Mouse (Mus musculus): Measurements from ENCODE around the gene Cyth3.

Gene Cyth3

GRCm38 (mm10) chr5:143615353-143615752, 6.9 kb upstream of the Cyth3 start:
- DNase-seq (ENCODE audit: low read depth, low spot score): no peak

GRCm38 (mm10) chr5:143616116-143616515, 6.1 kb upstream of the Cyth3 start:
- no peak for DNase-seq (ENCODE audit: low read depth, low spot score)

- DNase-seq (ENCODE audit: low read depth, low spot score): no peak
Observed at GRCm38 (mm10) chr5:143616657-143617329, 5.5 kb upstream of the Cyth3 start.

GRCm38 (mm10) chr5:143617487-143618209, 4.6 kb upstream of the Cyth3 start:
- no peak for DNase-seq (ENCODE audit: low read depth, low spot score)

GRCm38 (mm10) chr5:143618585-143618984, 3.7 kb upstream of the Cyth3 start:
- no peak for DNase-seq (ENCODE audit: low read depth, low spot score)

GRCm38 (mm10) chr5:143620196-143620595, 2.1 kb upstream of the Cyth3 start:
- no peak for DNase-seq (ENCODE audit: low read depth, low spot score)

DNA sequence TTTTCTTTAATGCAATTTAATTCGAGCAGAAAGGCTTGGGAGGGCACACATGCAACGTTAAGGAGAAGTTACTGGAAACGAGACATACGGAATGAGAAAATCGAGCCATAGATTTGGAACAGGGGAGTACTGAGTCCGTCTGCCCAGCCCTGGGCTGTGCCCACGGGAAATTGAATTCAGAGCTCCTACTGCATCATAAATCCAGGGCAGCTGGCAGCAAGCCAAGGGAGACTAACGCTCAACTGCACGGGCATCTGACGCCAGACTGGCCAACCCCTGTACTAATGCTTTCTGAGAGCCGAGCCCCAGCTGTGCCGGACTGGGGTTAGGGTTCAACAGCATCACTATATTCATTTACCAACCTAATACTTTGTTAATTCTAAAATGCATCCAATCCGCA, 1.3 kb upstream of the Cyth3 start:
- DNase-seq (ENCODE audit: low read depth, low spot score): no peak

DNA sequence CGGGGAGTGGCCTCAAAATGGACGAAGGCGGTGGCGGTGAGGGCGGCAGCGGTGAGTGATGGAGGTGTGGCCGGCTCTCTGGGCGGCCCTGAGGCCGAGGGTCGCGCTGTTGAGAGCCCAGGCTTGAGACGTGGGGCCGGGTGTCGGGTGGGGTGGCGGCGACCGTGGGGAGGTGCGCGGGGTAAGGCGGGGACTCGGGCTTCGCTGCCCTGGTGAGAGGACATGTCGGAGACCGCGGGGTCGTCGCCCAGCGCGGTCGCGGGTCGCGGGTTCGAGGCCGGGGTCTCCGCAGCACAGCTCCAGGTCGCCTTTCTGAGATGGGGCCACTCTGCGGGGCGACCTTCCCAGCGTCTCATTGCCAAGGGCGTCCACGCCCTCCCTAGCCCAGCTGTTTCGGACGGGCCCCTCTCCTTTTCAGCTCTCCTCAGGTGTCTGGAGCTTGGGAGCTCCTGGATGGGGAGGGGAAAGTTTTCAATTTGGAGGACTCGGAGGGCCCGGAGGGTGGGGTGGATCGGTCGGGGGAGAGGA, 440 bp downstream of the Cyth3 start:
- DNase-seq (ENCODE audit: low read depth, low spot score): no peak

DNA sequence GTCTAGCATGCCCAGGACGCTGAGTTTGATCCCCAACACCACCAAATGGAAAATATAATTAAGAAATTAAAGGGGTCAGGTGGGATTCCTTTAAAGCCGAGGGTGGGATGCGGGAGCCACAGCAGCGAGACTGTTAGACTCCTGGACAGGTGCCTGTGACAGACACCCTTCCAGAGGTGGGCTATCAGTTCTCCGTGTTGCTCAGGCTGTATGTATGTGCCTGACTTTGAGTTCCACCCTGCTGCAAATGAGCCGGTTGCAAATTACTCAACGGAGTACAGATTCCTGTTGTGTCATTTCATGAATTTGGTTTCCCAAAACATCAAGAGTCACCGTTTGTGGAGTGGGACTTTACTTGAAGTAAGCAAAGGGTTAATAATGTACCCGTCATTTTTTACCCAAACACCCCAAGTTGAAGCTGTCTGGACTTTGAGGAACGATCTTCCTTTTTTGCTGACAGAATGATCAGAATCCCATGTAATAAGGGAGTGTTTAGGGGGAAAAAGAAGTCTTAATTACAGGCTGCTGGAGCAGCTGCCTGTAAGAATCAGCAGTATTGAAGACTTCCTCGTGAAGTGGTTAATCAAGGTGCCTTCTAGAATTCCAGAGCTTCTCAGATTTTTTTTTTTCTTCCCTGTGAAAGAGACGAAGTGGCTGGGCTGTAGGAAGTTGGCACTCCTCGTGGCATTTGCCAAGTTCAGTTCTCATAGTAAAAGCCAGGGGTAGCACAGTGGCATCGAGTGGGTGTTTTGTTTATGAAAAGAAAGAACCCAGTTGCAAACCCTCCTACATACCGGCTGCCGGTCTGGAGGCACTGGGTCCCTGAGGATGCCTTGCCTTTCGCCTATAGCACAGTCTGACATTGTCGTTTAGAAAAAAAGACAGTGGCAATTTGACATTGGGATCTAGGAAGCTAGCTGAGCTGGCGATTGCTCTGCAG, 1.4 kb downstream of the Cyth3 start:
- DNase-seq (ENCODE audit: low read depth, low spot score): no peak

DNA sequence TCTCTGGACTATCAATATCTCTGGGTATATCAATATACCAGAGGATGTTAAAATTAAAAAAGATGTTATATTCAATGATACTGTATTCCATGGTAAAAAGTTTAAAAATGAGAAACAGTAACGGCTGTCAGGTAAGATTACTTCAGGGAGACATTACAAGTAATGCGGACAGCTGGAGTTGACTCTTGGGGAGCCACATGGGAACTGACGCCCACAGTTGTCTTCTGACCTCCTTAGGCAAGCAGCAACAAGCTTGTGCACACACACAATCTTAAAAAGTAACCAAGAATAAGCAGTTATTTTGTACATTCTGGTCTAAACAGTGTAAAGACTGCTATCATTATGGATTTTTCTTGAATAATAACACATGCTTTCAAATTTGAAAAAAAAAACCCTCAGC, 2.2 kb downstream of the Cyth3 start:
- DNase-seq (ENCODE audit: low read depth, low spot score): no peak

- peak; percentile 68 for DNase-seq (ENCODE audit: low read depth, low spot score)
Observed at GRCm38 (mm10) chr5:143625497-143625896, 3.2 kb downstream of the Cyth3 start.

DNA sequence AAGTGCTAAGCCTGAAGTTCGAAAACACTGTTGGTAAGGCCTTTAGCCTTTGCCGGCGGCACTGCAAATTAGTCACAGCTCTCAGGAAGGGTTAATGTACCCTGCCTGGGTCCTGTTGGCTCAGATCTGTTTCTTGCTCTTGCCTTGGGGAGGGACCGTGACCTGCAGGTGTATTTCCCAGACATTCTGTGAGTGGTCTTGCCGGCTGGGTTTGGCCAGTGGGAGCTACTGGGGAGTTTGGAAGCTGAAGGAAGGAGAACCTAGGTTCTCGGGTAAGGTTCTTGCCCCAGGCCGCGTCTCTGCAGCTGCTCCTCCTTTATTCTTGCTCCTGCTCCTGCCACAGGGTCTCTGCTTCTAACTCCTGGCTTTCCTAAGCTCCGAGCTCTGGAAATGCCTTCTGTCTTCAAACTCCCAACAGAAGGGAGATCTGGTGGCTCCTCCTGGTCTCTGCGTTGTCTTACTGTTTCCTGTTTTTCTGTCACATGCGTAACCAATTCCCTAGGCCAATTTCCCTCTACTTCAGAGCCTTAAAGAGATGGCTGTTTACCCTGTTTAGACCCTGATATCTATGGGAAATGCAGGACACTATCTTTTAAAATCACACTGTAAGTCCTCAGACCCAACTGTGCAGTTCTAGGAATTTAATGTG, 3.8 kb downstream of the Cyth3 start:
- no peak for DNase-seq (ENCODE audit: low read depth, low spot score)

- DNase-seq (ENCODE audit: low read depth, low spot score): no peak
Observed at GRCm38 (mm10) chr5:143627507-143627906, 5.3 kb downstream of the Cyth3 start.

DNA sequence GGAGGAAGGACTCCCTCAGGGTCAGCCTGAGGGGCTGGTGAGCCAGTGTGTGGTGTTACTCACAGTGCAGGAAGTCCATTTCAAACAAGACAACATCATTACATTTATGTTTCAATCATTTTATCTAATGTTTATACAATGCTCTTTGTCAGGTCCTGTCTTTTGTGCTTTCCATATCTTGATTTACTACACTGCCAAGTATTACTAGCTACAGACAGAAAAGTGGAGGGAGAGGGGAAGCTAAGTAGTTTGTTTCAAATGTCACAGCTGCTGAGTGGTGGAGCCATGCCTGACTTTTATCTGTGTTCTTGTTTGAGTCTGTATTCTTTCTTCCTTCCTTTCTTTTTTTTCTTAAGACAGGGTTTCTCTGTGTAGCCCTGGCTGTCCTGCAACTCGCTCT, 5.7 kb downstream of the Cyth3 start:
- no peak for DNase-seq (ENCODE audit: low read depth, low spot score)

- no peak for DNase-seq (ENCODE audit: low read depth, low spot score)
Observed at GRCm38 (mm10) chr5:143629686-143630085, 7.4 kb downstream of the Cyth3 start.

DNA sequence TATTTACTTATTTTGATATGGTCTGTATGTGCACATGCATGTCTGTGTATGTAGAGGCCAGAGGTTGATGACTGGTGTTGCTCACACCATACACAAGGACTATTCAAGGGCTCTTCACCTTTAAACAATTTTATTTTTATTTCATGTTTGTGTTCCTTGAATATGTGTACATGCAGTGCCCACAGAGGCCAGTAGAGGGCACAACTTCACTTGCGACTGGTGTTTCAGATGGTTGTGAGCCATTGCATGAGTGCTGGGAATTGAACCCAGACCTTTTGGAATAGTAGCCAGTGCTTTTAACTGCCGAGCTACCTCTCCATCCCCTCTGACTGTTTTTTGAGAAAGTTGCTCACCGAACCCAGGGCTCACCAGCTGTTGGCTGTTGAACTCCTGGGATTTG, 8.0 kb downstream of the Cyth3 start:
- DNase-seq (ENCODE audit: low read depth, low spot score): no peak

DNA sequence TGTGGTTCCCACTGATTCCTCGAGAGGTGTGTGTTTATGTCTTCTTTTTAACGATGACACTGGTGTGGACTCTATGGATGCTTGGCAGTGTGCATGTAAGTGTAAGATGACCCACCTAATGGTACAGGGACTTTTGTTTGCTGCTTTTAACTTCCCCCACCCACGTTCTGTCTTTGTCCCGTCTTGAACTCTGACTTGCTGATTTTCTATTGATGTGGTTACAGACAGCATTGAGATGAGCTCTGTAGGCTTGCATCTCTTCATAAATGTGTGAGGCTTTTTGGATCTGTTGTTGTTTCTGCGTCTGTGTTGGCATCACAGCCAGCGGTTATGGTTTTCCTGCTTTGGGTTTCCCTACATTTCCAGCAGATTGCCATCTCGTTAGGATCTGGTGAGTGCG, 8.5 kb downstream of the Cyth3 start:
- no peak for DNase-seq (ENCODE audit: low read depth, low spot score)

- no peak for DNase-seq (ENCODE audit: low read depth, low spot score)
Observed at GRCm38 (mm10) chr5:143631559-143631958, 9.3 kb downstream of the Cyth3 start.

DNA sequence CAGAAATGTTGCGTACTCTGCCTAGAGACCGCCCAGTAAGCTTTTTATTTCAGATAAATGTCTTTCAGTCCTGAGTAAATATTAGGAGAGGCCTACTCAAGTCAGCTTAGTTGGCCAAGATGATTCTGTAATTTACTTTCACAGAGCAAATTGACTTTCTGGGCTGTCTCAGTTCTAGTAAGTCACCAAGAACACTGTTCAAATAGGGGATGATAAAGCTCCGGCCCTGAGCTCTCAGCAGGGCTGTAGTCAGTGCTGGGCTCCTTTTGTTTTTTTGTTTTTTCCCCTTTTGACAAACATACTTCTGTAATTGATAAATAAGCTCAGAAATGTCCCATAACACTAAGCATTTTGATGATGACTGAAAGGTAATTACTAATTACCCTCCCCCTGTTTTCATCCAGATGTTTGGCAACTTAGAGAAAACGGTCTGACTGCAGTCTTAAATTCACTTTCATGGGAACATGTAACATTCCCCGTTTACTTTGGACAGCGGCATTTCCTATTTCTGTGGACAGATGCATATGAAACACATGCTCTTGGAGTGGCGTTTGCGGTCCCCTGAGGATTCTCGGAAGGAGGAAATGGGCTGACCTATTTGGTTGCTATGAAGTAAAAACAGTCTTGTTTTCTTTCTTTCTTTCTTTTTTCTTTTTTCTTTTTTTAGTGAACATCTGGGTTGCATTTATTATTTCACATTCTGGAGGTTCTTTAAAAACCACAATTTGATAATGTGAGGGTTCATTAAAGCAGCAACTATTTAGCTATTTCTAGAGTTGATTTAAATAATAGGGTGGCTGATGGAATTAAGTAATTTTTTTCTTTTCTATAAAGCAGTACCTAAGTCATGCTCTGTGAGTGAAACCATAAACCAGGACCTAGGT, 10.7 kb downstream of the Cyth3 start:
- no peak for DNase-seq (ENCODE audit: low read depth, low spot score)

GRCm38 (mm10) chr5:143633558-143633871, 11.3 kb downstream of the Cyth3 start:
- DNase-seq (ENCODE audit: low read depth, low spot score): peak; percentile 55

GRCm38 (mm10) chr5:143633877-143634276, 11.6 kb downstream of the Cyth3 start:
- DNase-seq (ENCODE audit: low read depth, low spot score): no peak
